Mouse (Mus musculus) testis, adult 2 months (tissue): ENCODE data around the gene Dock2.

ENCODE experiments used
- CTCF ChIP-seq: fragments of 200-500 bp; IDR thresholded peaks from 2 replicates; pipeline ENCODE4 v1.5.1; 2012; ENCODE audit warnings: low read depth, mild to moderate bottlenecking, inconsistent platforms, low read length, moderate library complexity; ENCODE audit not compliant: control insufficient read depth, insufficient read depth, insufficient replicate concordance
- POLR2A ChIP-seq: fragments of 200-500 bp; IDR thresholded peaks from 2 replicates; pipeline ENCODE4 v1.6.1; 2012; ENCODE audit warnings: low read depth, mild to moderate bottlenecking, inconsistent platforms, low read length, moderate library complexity; ENCODE audit not compliant: control insufficient read depth

DNA sequence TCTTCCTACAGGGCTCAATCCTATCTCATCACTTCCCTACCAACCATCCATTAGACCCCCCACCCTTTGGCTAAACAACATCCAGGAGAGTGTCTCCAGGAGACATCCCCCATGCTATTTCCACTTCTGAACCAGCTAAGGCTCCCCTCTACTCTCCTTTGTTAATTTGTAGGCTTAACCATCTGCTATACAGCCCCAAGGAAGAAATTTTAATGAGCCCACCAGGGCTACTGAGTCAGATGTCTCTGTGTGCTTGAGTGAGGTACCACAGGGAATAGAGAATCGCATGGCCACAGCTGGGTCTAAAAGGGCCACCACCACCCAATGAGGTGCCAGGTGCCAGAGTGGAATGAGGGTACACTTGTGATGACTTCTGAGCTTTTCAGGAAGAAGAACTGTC lies 519.6 kb downstream of the Dock2 start:
- TF ChIP-seq CTCF, result no peak
- TF ChIP-seq POLR2A, result no peak
